Mouse (Mus musculus) myocyte (in vitro differentiated cells): ENCODE measurements at regions not wholly inside any gene's neighbourhood (a gene's known extent, or its start where the extent isn't known, plus 50 kb on each side); places are given as distances from the start of the nearest gene placed in this dataset.

Source experiments
- CEBPB ChIP-seq: IDR thresholded peaks from 2 replicates; pipeline ENCODE4 v1.6.1; 2011; ENCODE audit warnings: mild to moderate bottlenecking, moderate library complexity; ENCODE audit not compliant: poor library complexity, insufficient read depth, severe bottlenecking
- E2F4 ChIP-seq: IDR thresholded peaks from one replicate; pipeline ENCODE4 v1.6.1; 2011; ENCODE audit warnings: mild to moderate bottlenecking, control low read depth, moderate library complexity; ENCODE audit not compliant: insufficient read depth
- MAX ChIP-seq: IDR thresholded peaks from one replicate; pipeline ENCODE4 v1.6.1; 2011; ENCODE audit warnings: low read depth, mild to moderate bottlenecking, control low read depth
- MYOD1 ChIP-seq, 3 experiments: IDR thresholded peaks; one replicate each; pipeline ENCODE4 v1.6.1; 2011; ENCODE audit warnings: control low read depth in 2 of 3, low read depth in 2 of 3, mild to moderate bottlenecking in 2 of 3, moderate library complexity in 1 of 3; ENCODE audit not compliant: insufficient read length in 2 of 3, control insufficient read depth in 1 of 3
- MYOG ChIP-seq, 3 experiments: IDR thresholded peaks; one replicate each; pipeline ENCODE4 v1.6.1; 2011; ENCODE audit warnings: control low read depth in 2 of 3, low read depth in 2 of 3, mild to moderate bottlenecking in 2 of 3; ENCODE audit not compliant: insufficient read length in 2 of 3, control insufficient read depth in 1 of 3, insufficient read depth in 1 of 3
- POLR2A ChIP-seq: IDR thresholded peaks from one replicate; pipeline ENCODE4 v1.6.1; 2011; ENCODE audit warnings: low read depth, mild to moderate bottlenecking, control low read depth, moderate library complexity; ENCODE audit not compliant: insufficient read length
- POLR2AphosphoS2 ChIP-seq: IDR thresholded peaks from one replicate; pipeline ENCODE4 v1.6.1; 2011; ENCODE audit warnings: low read depth, control low read depth; ENCODE audit not compliant: insufficient read length
- REST ChIP-seq: IDR thresholded peaks from one replicate; pipeline ENCODE4 v1.6.1; 2011; ENCODE audit warnings: mild to moderate bottlenecking, control low read depth, moderate library complexity; ENCODE audit not compliant: insufficient read depth, insufficient read length
- SRF ChIP-seq: IDR thresholded peaks from one replicate; pipeline ENCODE4 v1.6.1; 2011; ENCODE audit warnings: low read depth; ENCODE audit not compliant: control insufficient read depth, insufficient read length
- TCF12 ChIP-seq: IDR thresholded peaks from one replicate; pipeline ENCODE4 v1.6.1; 2011; ENCODE audit warnings: mild to moderate bottlenecking, control low read depth; ENCODE audit not compliant: poor library complexity, insufficient read depth, severe bottlenecking
- TCF3 ChIP-seq: IDR thresholded peaks from one replicate; pipeline ENCODE4 v1.6.1; 2011; ENCODE audit warnings: low read depth, control low read depth; ENCODE audit not compliant: insufficient read length
- USF1 ChIP-seq: IDR thresholded peaks from one replicate; pipeline ENCODE4 v1.6.1; 2011; ENCODE audit warnings: low read depth, mild to moderate bottlenecking, control low read depth, moderate library complexity

DNA sequence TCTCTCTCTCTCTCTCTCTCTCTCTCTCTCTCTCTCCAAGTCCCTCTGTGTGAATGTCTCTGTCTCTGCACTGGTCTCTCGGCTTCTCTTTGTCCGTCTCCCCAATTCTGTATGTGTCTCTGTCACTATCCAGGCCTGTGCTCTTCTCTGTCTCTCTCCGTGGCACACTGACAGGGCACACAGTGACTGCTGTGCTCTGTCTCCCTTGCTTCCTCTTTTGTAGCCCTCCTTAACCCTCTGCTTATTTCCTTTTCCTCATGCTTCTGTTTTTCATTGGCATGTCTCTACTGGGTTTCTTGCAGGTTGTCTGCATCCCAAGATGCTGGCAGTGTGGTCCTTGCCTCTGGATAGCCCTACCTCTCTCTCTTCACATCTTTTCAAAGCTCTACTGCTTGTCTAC, 229.0 kb upstream of the Id2 start:
- TF ChIP-seq POLR2A (no peak), E2F4 (no peak), MAX (no peak), USF1 (no peak), MYOD1 (IDR thresholded peaks at IDR 0.05; ENCODE audit: control insufficient read depth in 1 of 3, insufficient read length in 2 of 3, low read depth in 2 of 3) (no peak), REST (no peak), TCF12 (no peak), MYOG (IDR thresholded peaks at IDR 0.05; ENCODE audit: control insufficient read depth in 1 of 3, insufficient read depth in 1 of 3, insufficient read length in 2 of 3, low read depth in 2 of 3) (no peak), POLR2AphosphoS2 (no peak), CEBPB (no peak), SRF (no peak), TCF3 (no peak)
